Mouse (Mus musculus) forebrain, embryonic 11.5 days (tissue): ENCODE data around the gene Vkorc1l1. TPM values are rescaled to one million over a fixed set of nuclear protein-coding genes. Genes with fewer than 3 reads are reported as not detected.
"Not testable (repeated sequence)": the region's sequence is repeated elsewhere in the genome, so short reads cannot be mapped to it uniquely, and the experiment has no call there.

Experiments
- ATAC-seq: fragments of 200-750 bp; cut with Nextera tagmentation; replicated peaks from 2 replicates; pipeline ENCODE4 v1.8.0; 2017; ENCODE audit warnings: moderate TSS enrichment; ENCODE audit not compliant: low FRiP score
- DNase-seq: peaks from one replicate; pipeline ENCODE4 v3.0.0-alpha.2; 2017; ENCODE audit warnings: low spot score
- H3K27ac ChIP-seq: fragments of 300-500 bp; sonication (generic); 2 replicates; pipeline ENCODE4 v1.5.1; 2014; ENCODE audit warnings: low read depth, low read length
- H3K27me3 ChIP-seq: fragments of 300-500 bp; sonication (generic); 2 replicates; pipeline ENCODE4 v1.6.1; 2014; ENCODE audit warnings: mild to moderate bottlenecking, low read length, mixed read lengths; ENCODE audit not compliant: control insufficient read depth, insufficient read depth
- H3K36me3 ChIP-seq: fragments of 300-500 bp; sonication (generic); 2 replicates; pipeline ENCODE4 v1.6.1; 2014; ENCODE audit warnings: mild to moderate bottlenecking, low read length, moderate library complexity, mixed read lengths; ENCODE audit not compliant: control insufficient read depth, insufficient read depth
- H3K4me1 ChIP-seq: fragments of 300-500 bp; sonication (generic); replicated peaks from 2 replicates; pipeline ENCODE4 v1.6.1; 2014; ENCODE audit warnings: low read length, mixed read lengths; ENCODE audit not compliant: control insufficient read depth, insufficient read depth
- H3K4me2 ChIP-seq: fragments of 300-500 bp; sonication (generic); 2 replicates; pipeline ENCODE4 v1.6.1; 2014; ENCODE audit warnings: low read depth, mild to moderate bottlenecking, low read length, moderate library complexity, mixed read lengths; ENCODE audit not compliant: severe bottlenecking
- H3K4me3 ChIP-seq: fragments of 300-500 bp; sonication (generic); 2 replicates; pipeline ENCODE4 v1.5.1; 2014; ENCODE audit warnings: low read depth, low read length
- H3K9ac ChIP-seq: fragments of 300-500 bp; sonication (generic); 2 replicates; pipeline ENCODE4 v1.6.1; 2014; ENCODE audit warnings: low read length
- H3K9me3 ChIP-seq: fragments of 300-500 bp; sonication (generic); 2 replicates; pipeline ENCODE4 v1.6.1; 2016; ENCODE audit warnings: low read length, mixed read lengths; ENCODE audit not compliant: control insufficient read depth
- WGBS: fragments of 180-500 bp; shearing (Covaris S2); extraction: QIAGEN DNeasy Blood & Tissue Kit; methylation state at CpG from one replicate; pipeline ENCODE4 v1.1.7; 2014; 5-methylcytosine and 5-hydroxymethylcytosine counted together
- polyA plus RNA-seq: library from polyadenylated mRNA; unstranded; fragments of >200 nt; fragmentation: Nextera tagmentation; extraction: Ambion mirVana; gene quantifications from 2 replicates; pipeline ENCODE4 v1.2.1, GENCODE M21; 2014

Gene Vkorc1l1
- polyA plus RNA-seq, 1 experiment from 2014 or later: 35.7 TPM

GRCm38 (mm10) chr5:129915491-129915890 is 26.3 kb upstream of the Vkorc1l1 start:
- H3K27ac ChIP-seq, H3K4me2 ChIP-seq, ATAC-seq, H3K27me3 ChIP-seq, H3K4me1 ChIP-seq, DNase-seq, H3K9ac ChIP-seq, H3K36me3 ChIP-seq, H3K9me3 ChIP-seq, H3K4me3 ChIP-seq: not testable (repeated sequence)
- 85% methylated on average over 11 of the region's 11 CpGs for WGBS

GRCm38 (mm10) chr5:129918065-129918651 is 23.6 kb upstream of the Vkorc1l1 start:
- Histone ChIP-seq H3K4me1 (no peaks in the 10 kb centered on the region), H3K27me3 (no peaks in the 10 kb centered on the region), H3K9me3 (no peaks in the 10 kb centered on the region), H3K4me3 (no peak overlapping the region), H3K9ac (no peak overlapping the region), H3K27ac (no peak overlapping the region), H3K36me3 (no peaks in the 10 kb centered on the region), H3K4me2 (no peak overlapping the region)
- ATAC-seq (no peak), DNase-seq (no peak)
- WGBS: 92% methylated on average over 24 of the region's 24 CpGs

- H3K36me3 ChIP-seq: no peaks in the 10 kb centered on the region
- H3K4me1 ChIP-seq: no peaks in the 10 kb centered on the region
- no peak overlapping the region for H3K4me3 ChIP-seq
- ATAC-seq: no peak
- H3K9ac ChIP-seq: no peak overlapping the region
- WGBS: 88% methylated on average over 9 of the region's 9 CpGs
- H3K9me3 ChIP-seq: no peaks in the 10 kb centered on the region
- no peak for DNase-seq
- no peaks in the 10 kb centered on the region for H3K27me3 ChIP-seq
- no peak overlapping the region for H3K4me2 ChIP-seq
- no peak overlapping the region for H3K27ac ChIP-seq
Observed at GRCm38 (mm10) chr5:129918752-129919151, 23.0 kb upstream of the Vkorc1l1 start.

DNA sequence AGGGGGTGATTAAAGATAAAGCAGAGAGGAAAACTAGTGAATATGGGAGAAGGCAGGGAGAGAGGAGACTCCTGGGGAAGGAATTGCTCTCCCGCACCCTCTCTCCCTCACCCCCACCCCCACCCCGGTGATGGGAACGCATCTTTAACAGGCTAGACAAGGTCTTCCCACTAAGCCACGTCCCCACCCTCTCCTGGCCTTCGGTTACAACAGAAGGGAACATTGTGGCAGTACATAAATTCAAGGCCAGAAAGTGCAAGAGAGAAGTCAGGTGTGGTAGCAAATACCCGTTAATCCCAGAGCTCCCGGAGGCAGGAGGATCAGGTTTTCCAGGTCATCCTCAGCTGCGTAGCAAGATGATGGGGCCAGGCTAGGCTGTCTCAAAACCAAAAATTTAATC is 22.4 kb upstream of the Vkorc1l1 start:
- no peaks in the 10 kb centered on the region for H3K4me1 ChIP-seq
- no peak overlapping the region for H3K4me3 ChIP-seq
- no peak overlapping the region for H3K9ac ChIP-seq
- no peak for DNase-seq
- no peaks in the 10 kb centered on the region for H3K9me3 ChIP-seq
- no peak overlapping the region for H3K27ac ChIP-seq
- H3K4me2 ChIP-seq: no peak overlapping the region
- H3K27me3 ChIP-seq: no peaks in the 10 kb centered on the region
- 73% methylated on average over 8 of the region's 8 CpGs for WGBS
- no peak for ATAC-seq
- H3K36me3 ChIP-seq: no peaks in the 10 kb centered on the region

GRCm38 (mm10) chr5:129921972-129922371 is 19.8 kb upstream of the Vkorc1l1 start:
- Histone ChIP-seq H3K4me2 (no peak overlapping the region), H3K4me3 (no peak overlapping the region), H3K27ac (no peak overlapping the region), H3K4me1 (no peaks in the 10 kb centered on the region), H3K36me3 (no peaks in the 10 kb centered on the region), H3K9ac (no peak overlapping the region), H3K27me3 (no peaks in the 10 kb centered on the region), H3K9me3 (no peaks in the 10 kb centered on the region)
- ATAC-seq (no peak), DNase-seq (no peak)
- WGBS: 94% methylated on average over 4 of the region's 4 CpGs

DNA sequence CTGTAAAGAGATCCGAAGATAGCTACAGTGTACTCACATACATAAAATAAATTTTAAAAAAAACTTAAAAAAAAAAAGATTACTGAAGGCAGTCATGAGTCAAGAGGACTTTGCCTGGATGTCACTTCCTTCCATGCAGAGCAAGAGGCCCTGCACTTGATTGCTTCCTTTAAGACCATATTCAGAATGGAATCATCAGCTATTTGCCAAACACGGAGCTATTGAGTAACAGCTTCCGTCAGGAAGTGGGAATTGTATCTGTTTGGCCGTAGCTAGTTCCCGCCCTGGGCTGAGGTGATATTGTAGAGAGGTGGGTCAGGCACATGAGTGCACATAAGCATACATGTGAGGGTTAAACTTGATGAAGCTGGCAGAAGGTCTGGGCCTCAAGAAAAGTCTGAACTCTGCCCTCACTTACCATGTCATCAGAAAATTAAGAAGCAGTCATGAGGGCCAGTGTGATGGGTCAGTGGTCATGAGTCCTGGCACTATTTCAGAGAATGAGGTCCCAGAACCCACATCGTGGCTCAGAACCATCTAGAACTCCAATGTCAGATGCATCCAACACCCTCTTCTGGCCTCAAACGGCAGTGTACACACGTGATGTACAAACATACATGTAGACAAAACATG is 16.8 kb upstream of the Vkorc1l1 start:
- H3K9me3 ChIP-seq: no peaks in the 10 kb centered on the region
- no peak overlapping the region for H3K4me3 ChIP-seq
- no peaks in the 10 kb centered on the region for H3K36me3 ChIP-seq
- no peak overlapping the region for H3K9ac ChIP-seq
- no peak for DNase-seq
- H3K27ac ChIP-seq: no peak overlapping the region
- no peak for ATAC-seq
- no peaks in the 10 kb centered on the region for H3K27me3 ChIP-seq
- 93% methylated on average over 8 of the region's 8 CpGs for WGBS
- H3K4me1 ChIP-seq: no peaks in the 10 kb centered on the region
- H3K4me2 ChIP-seq: no peak overlapping the region

GRCm38 (mm10) chr5:129925933-129926332 is 15.8 kb upstream of the Vkorc1l1 start:
- DNase-seq (no peak), ATAC-seq (no peak)
- Histone ChIP-seq H3K4me1 (no peaks in the 10 kb centered on the region), H3K27ac (no peak overlapping the region), H3K4me2 (no peak overlapping the region), H3K9me3 (no peaks in the 10 kb centered on the region), H3K4me3 (no peak overlapping the region), H3K36me3 (no peaks in the 10 kb centered on the region), H3K9ac (no peak overlapping the region), H3K27me3 (no peaks in the 10 kb centered on the region)
- 83% methylated on average over 5 of the region's 5 CpGs for WGBS

DNA sequence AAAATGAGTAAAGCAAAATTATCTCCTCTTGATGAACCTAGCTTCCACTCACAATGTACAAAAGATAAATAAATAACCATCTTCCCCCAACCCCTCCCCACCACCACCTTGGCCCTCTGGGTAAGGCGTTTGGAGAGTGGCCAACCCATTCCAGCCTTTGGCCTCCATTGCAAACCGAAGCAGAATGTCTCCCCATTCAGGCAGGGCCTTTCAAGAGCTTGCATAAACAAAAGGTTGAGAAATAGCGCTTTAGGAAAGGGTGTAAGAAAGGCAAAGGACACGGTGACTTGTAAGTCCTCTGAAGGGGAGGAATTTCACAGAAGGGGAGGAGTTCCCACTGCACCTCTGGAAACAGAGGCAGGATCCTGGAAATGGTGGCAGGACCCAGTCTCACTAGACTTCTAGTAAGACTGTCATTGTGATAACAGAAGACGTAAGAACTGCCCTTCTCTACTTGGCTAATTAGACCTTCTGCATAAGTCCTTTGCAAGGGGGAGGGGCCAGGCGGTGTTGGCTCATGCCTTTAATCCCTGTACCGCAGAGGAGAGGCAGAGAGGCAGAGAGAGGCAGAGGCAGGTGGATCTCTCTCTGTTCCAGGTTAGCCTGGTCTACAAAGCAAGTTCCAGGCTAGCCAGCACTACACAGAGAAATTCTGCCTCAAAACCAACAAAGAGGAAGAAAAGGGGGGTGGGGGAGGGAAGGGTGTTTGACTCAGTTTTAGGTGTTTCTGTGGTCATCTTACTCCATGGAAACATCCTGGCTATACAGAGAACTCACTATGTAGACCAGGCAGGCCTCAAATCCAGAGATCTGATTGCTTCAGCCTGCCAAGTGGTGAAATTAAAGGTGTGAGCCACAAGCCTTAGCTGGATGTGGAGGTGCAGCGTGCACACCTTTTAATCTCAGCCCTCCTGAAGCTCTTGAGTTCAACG is 11.6 kb upstream of the Vkorc1l1 start:
- Histone ChIP-seq H3K4me2 (no peak overlapping the region), H3K27ac (no peak overlapping the region), H3K27me3 (no peaks in the 10 kb centered on the region), H3K9ac (no peak overlapping the region), H3K4me3 (no peak overlapping the region), H3K4me1 (no peaks in the 10 kb centered on the region), H3K36me3 (no peaks in the 10 kb centered on the region), H3K9me3 (no peaks in the 10 kb centered on the region)
- ATAC-seq (no peak), DNase-seq (no peak)
- WGBS: 49% methylated on average over 9 of the region's 9 CpGs
